Mouse (Mus musculus) stomach, embryonic 14.5 days (tissue): ENCODE results near the gene Olfr787. TPM values are rescaled to one million over a fixed set of nuclear protein-coding genes. Genes with fewer than 3 reads are reported as not detected.

Experiments
- polyA plus RNA-seq: library from polyadenylated mRNA; unstranded; fragments of >200 nt; fragmentation: Nextera tagmentation; extraction: Ambion mirVana; gene quantifications from 2 replicates; pipeline ENCODE4 v1.2.1, GENCODE M21; 2014

Gene Olfr787
- polyA plus RNA-seq, 1 experiment from 2014 or later = not detected

Other genes starting within 250 kb of the Olfr787 start
- not detected in 2 replicates for gene Olfr774, start 225.7 kb upstream of the Olfr787 start, polyA plus RNA-seq
- gene Olfr775, start 213.4 kb upstream of the Olfr787 start, polyA plus RNA-seq = not detected in 2 replicates
- not detected in 2 replicates for gene Olfr776, start 202.7 kb upstream of the Olfr787 start, polyA plus RNA-seq
- not detected in 2 replicates for gene Olfr777, start 190.4 kb upstream of the Olfr787 start, polyA plus RNA-seq
- not detected in 2 replicates for gene Olfr780, start 143.7 kb upstream of the Olfr787 start, polyA plus RNA-seq
- not detected in 2 replicates for gene Olfr781, start 133.0 kb upstream of the Olfr787 start, polyA plus RNA-seq
- gene Olfr782, start 113.0 kb upstream of the Olfr787 start, polyA plus RNA-seq = not detected in 2 replicates
- 0.10 and 0.17 TPM in 2 replicates for gene Olfr784, start 77.8 kb upstream of the Olfr787 start, polyA plus RNA-seq
- gene Olfr785, start 56.4 kb upstream of the Olfr787 start, polyA plus RNA-seq = not detected in 2 replicates
- not detected in 2 replicates for gene Olfr786, start 34.6 kb upstream of the Olfr787 start, polyA plus RNA-seq
- gene Olfr788, start 9.1 kb downstream of the Olfr787 start, polyA plus RNA-seq = not detected in 2 replicates
- not detected in 2 replicates for gene Olfr789, start 22.9 kb downstream of the Olfr787 start, polyA plus RNA-seq
- gene Olfr790, start 36.6 kb downstream of the Olfr787 start, polyA plus RNA-seq = not detected in 2 replicates
- not detected in 2 replicates for gene Olfr791, start 59.9 kb downstream of the Olfr787 start, polyA plus RNA-seq
- not detected in 2 replicates for gene Olfr792, start 77.3 kb downstream of the Olfr787 start, polyA plus RNA-seq
- not detected in 2 replicates for gene Olfr794, start 105.8 kb downstream of the Olfr787 start, polyA plus RNA-seq
- not detected in 2 replicates for gene Olfr796, start 150.7 kb downstream of the Olfr787 start, polyA plus RNA-seq
- not detected in 2 replicates for gene Olfr798, start 166.1 kb downstream of the Olfr787 start, polyA plus RNA-seq
- gene Olfr799, start 175.6 kb downstream of the Olfr787 start, polyA plus RNA-seq = not detected in 2 replicates
- not detected in 2 replicates for gene Olfr800, start 195.8 kb downstream of the Olfr787 start, polyA plus RNA-seq
- gene Olfr801, start 212.0 kb downstream of the Olfr787 start, polyA plus RNA-seq = not detected in 2 replicates
- gene Olfr802, start 226.3 kb downstream of the Olfr787 start, polyA plus RNA-seq = 0.06 TPM in 1 of 2 replicates, not detected in the other
- gene Olfr803, start 232.4 kb downstream of the Olfr787 start, polyA plus RNA-seq = not detected in 2 replicates
- gene Olfr804, start 241.3 kb downstream of the Olfr787 start, polyA plus RNA-seq = not detected in 2 replicates